Mouse (Mus musculus) heart, postnatal 0 days (tissue): ENCODE measurements around the gene Bap1. TPM values are rescaled to one million over a fixed set of nuclear protein-coding genes. Genes with fewer than 3 reads are reported as not detected.

ENCODE experiments used
- ATAC-seq: fragments of 200-750 bp; cut with Nextera tagmentation; 2 replicates; pipeline ENCODE4 v1.8.0; 2017; ENCODE audit warnings: low read depth, moderate number of reproducible peaks, moderate library complexity; ENCODE audit not compliant: insufficient read depth
- DNase-seq: peaks from one replicate; pipeline ENCODE4 v3.0.0-alpha.2; 2016; ENCODE audit warnings: low spot score
- H3K27ac ChIP-seq: fragments of 300-500 bp; sonication (generic); 2 replicates; pipeline ENCODE4 v1.5.1; 2014; ENCODE audit warnings: low read depth, mild to moderate bottlenecking
- H3K27me3 ChIP-seq: fragments of 300-500 bp; sonication (generic); 2 replicates; pipeline ENCODE4 v1.6.1; 2014; ENCODE audit warnings: low read length, mixed read lengths; ENCODE audit not compliant: control insufficient read depth, insufficient read depth
- H3K36me3 ChIP-seq: fragments of 300-500 bp; sonication (generic); replicated peaks from 2 replicates; pipeline ENCODE4 v1.6.1; 2014; ENCODE audit warnings: low read length, mixed read lengths; ENCODE audit not compliant: control insufficient read depth, insufficient read depth
- H3K4me1 ChIP-seq: fragments of 300-500 bp; sonication (generic); 2 replicates; pipeline ENCODE4 v1.6.1; 2014; ENCODE audit warnings: antibody characterized with exemption; ENCODE audit not compliant: control insufficient read depth, insufficient read depth
- H3K4me2 ChIP-seq: fragments of 300-500 bp; sonication (generic); 2 replicates; pipeline ENCODE4 v1.6.1; 2014; ENCODE audit warnings: low read depth, mild to moderate bottlenecking, low read length, moderate library complexity
- H3K4me3 ChIP-seq: fragments of 300-500 bp; sonication (generic); 2 replicates; pipeline ENCODE4 v1.5.1; 2014; ENCODE audit warnings: low read depth, low read length
- H3K9ac ChIP-seq: fragments of 300-500 bp; sonication (generic); replicated peaks from 2 replicates; pipeline ENCODE4 v1.6.1; 2014; ENCODE audit warnings: low read depth, low read length, mixed read lengths
- H3K9me3 ChIP-seq: fragments of 300-500 bp; sonication (generic); replicated peaks from 2 replicates; pipeline ENCODE4 v1.6.1; 2016; ENCODE audit warnings: low read length; ENCODE audit not compliant: control insufficient read depth
- CTCF ChIP-seq: IDR thresholded peaks from 2 replicates; pipeline ENCODE4 v1.5.1; 2016; ENCODE audit warnings: antibody characterized with exemption, control low read depth, low read depth
- EP300 ChIP-seq: IDR thresholded peaks from 2 replicates; pipeline ENCODE4 v1.6.1; 2016; ENCODE audit warnings: antibody characterized with exemption, low read depth
- WGBS: fragments of 180-500 bp; shearing (Covaris S2); extraction: QIAGEN DNeasy Blood & Tissue Kit; methylation state at CpG from one replicate; pipeline ENCODE4 v1.1.7; 2014; 5-methylcytosine and 5-hydroxymethylcytosine counted together
- polyA plus RNA-seq: library from polyadenylated mRNA; unstranded; fragments of >200 nt; fragmentation: Nextera tagmentation; extraction: Ambion mirVana; gene quantifications from 2 replicates; pipeline ENCODE4 v1.2.1, GENCODE M21; 2015
- total RNA-seq: library from RNA; depleted of rRNA; stranded (reverse); fragments of >200 nt; gene quantifications from 2 replicates; pipeline ENCODE4 v1.2.3, GENCODE M21; 2014; ENCODE audit warnings: low replicate concordance

Bap1 gene
- total and polyA plus RNA-seq, 2 experiments from 2014 or later, result 38.6 to 51.1 TPM

DNA sequence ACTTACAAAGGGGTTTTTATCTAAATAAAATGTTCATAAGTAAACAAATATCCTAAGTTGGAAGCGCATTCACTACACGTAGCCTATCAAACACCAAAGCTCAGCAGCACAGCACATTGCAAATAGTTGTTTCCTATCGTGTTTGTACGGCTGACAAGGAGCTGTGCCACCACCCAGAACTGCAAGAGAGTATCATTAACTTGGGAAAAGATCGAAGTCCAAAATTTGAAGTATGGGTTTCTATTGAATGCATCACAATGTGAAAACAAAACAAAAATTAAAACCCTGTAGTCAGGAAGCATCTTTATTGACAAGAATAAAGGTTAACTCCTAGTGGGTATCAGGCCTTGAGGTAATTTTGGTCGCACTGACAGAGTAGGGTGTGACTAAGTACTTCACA is 2.9 kb upstream of the Bap1 start:
- TF ChIP-seq CTCF (no peak), EP300 (no peak)
- Histone ChIP-seq H3K9me3 (no peaks in the 10 kb centered on the region), H3K4me1 (peaks cover 18% of the 10 kb centered on the region), H3K9ac (no peak overlapping the region), H3K36me3 (peaks cover 4% of the 10 kb centered on the region; the same call in 1 of the 2 replicates), H3K27ac (no peak overlapping the region), H3K4me2 (no peak overlapping the region), H3K27me3 (no peaks in the 10 kb centered on the region), H3K4me3 (no peak overlapping the region)
- no peak for ATAC-seq
- DNase-seq, result no peak
- WGBS, result 93% methylated on average over 6 of the region's 6 CpGs

DNA sequence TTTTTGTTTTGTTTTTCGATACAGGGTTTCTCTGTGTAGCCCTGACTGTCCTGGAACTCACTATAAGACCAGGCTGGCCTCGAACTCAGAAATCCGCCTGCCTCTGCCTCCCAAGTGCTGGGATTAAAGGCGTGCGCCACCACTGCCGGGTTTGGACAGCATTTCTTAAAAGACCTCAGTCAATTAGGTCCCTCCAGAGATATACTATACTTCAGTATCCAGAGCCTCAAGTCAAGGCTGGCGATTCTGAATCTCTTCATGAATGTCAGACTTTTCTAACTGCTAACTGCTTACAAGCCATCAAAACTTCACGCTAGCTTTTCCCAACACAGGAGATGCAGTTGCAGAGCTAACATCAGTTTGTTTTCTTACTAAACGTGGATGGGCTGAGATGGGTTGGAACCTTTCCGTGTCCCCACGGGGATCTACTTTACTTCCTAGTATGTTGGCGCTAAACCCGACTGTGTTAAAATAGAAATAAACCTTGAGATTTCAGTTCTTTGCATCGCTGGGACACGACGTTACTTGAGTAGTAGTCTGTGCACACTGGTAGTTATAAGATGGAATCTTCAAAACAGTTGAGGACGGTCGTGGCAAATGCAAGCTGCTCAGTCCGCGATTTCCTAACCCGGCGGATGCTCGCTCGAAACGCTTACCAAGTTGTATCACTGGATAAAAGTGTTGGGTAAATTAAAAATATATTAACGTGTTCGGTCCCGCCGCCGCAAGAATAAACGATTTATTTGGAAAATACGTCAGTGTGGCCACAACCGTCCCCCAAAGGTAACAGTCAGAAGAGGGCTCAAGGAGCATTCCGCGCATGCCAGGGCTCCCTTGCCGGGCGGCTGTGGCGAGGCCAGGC is 797 bp upstream of the Bap1 start:
- no peak for DNase-seq
- Histone ChIP-seq H3K4me3 (peak overlapping the region; percentile 98), H3K9me3 (no peaks in the 10 kb centered on the region), H3K4me1 (peaks cover 18% of the 10 kb centered on the region), H3K27me3 (no peaks in the 10 kb centered on the region), H3K36me3 (peaks cover 24% of the 10 kb centered on the region), H3K9ac (peak overlapping the region; percentile 99), H3K27ac (peak overlapping the region; percentile 93), H3K4me2 (peak overlapping the region; percentile 64)
- peak; percentile 84 for ATAC-seq
- TF ChIP-seq CTCF (0 out of 2 replicates have a peak, but pooled peaks have one; percentile 2), EP300 (no peak; the same call in 1 of the 2 replicates)
- 15% methylated on average over 38 of the region's 38 CpGs for WGBS

DNA sequence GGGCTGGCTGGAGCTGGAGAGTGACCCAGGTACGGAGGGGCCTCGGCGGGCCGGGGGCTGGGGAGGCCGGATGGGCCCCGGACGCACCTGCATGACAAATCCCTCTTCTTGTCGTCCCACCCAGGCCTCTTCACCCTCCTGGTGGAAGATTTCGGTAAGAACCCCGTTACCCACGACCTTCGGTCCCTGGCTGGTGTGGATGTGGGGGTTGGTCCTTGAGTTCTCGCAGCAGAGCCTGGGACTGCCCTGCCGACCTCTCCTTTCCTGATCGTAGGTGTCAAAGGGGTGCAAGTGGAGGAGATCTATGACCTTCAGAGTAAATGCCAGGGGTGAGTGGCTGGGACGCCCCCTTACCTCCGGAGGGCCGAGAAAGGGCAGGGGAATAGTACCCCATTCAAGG is 376 bp downstream of the Bap1 start:
- no peaks in the 10 kb centered on the region for H3K9me3 ChIP-seq
- H3K27ac ChIP-seq, result peak overlapping the region; percentile 87
- TF ChIP-seq CTCF, result no peak
- no peak for TF ChIP-seq EP300
- peak overlapping the region; percentile 98 for H3K4me3 ChIP-seq
- peak overlapping the region; percentile 99 for H3K9ac ChIP-seq
- H3K4me1 ChIP-seq, result peaks cover 13% of the 10 kb centered on the region
- DNase-seq (no peak), ATAC-seq (no peak; the same call in 1 of the 2 replicates)
- H3K36me3 ChIP-seq, result peaks cover 36% of the 10 kb centered on the region
- peak overlapping the region; percentile 89 for H3K4me2 ChIP-seq
- 1% methylated on average over 18 of the region's 18 CpGs for WGBS
- no peaks in the 10 kb centered on the region for H3K27me3 ChIP-seq

DNA sequence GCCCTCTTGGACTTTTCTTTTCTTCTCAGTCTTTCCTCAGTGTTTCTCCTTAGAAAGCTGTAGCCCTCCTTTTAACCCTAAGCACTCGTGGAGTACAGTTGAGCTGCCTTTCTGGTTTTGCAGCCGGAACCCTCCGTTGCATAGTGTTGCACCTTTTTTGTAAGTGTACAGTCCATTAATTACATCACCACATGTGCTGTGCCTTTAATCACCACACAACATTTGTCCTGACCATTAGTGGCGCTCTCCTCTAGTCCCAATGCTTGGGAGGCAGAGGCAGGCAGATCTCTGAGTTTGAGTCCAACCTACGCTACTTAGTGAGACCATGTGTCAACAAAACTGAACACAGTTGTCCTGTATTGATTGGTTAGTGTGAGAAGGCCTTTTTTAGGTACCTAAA is 841 bp downstream of the Bap1 start:
- Histone ChIP-seq H3K9ac (peak overlapping the region; percentile 99), H3K27ac (peak overlapping the region; percentile 87), H3K36me3 (peaks cover 41% of the 10 kb centered on the region), H3K4me3 (peak overlapping the region; percentile 98), H3K4me2 (peak overlapping the region; percentile 89), H3K9me3 (no peaks in the 10 kb centered on the region), H3K27me3 (no peaks in the 10 kb centered on the region), H3K4me1 (peaks cover 13% of the 10 kb centered on the region)
- TF ChIP-seq EP300 (no peak), CTCF (no peak; the same call in 1 of the 2 replicates)
- WGBS, result 83% methylated on average over 5 of the region's 5 CpGs
- ATAC-seq (no peak), DNase-seq (no peak)

DNA sequence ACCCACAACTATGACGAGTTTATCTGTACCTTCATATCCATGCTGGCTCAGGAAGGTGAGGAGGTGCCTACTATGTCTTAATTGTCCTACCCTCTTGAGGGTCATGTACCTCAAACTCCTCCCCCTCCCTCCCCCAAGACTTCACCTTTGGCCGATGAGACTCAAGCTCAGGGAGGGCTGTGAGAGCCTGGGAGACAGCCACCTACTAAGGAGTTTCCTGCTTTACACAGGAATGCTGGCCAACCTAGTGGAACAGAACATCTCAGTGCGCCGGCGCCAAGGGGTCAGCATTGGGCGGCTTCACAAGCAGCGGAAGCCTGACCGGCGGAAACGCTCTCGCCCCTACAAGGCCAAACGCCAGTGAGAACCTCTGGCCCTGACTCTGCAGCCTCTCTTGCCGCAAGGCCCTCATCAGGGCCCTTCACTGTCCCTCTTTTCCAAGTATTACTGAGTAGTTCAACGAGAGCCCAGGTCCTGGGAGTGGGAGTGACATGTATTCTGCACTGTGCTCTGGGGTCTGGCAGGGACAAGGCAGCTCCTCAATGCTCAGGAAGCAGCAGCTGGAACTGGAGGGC is 7.3 kb downstream of the Bap1 start:
- DNase-seq (no peak), ATAC-seq (no peak)
- peaks cover 85% of the 10 kb centered on the region for H3K36me3 ChIP-seq
- no peaks in the 10 kb centered on the region for H3K4me1 ChIP-seq
- no peak overlapping the region for H3K9ac ChIP-seq
- H3K9me3 ChIP-seq, result no peaks in the 10 kb centered on the region
- no peak overlapping the region for H3K4me2 ChIP-seq
- H3K27ac ChIP-seq, result no peak overlapping the region
- no peak for TF ChIP-seq CTCF
- TF ChIP-seq EP300, result no peak
- H3K27me3 ChIP-seq, result no peaks in the 10 kb centered on the region
- no peak overlapping the region for H3K4me3 ChIP-seq
- WGBS, result 92% methylated on average over 14 of the region's 14 CpGs
